Mouse (Mus musculus): ENCODE measurements around the gene Hs3st3b1.

GRCm38 (mm10) chr11:63948371-63948770 lies 26.3 kb upstream of the Hs3st3b1 start:
- TF ChIP-seq CTCF (IDR thresholded peaks at IDR 0.05; ENCODE audit: insufficient read depth, low read length) (no peak), POLR2A (IDR thresholded peaks at IDR 0.05; ENCODE audit: borderline replicate concordance, extremely low read depth, low read depth, low read length) (no peak)

All from lung, adult 2 months (tissue).